Mouse (Mus musculus) heart, postnatal 0 days (tissue): Measurements from ENCODE around the gene Ankrd27.

Experiments
- CTCF ChIP-seq: IDR thresholded peaks from 2 replicates; pipeline ENCODE4 v1.5.1; 2016; ENCODE audit warnings: antibody characterized with exemption, control low read depth, low read depth
- EP300 ChIP-seq: IDR thresholded peaks from 2 replicates; pipeline ENCODE4 v1.6.1; 2016; ENCODE audit warnings: antibody characterized with exemption, low read depth

DNA sequence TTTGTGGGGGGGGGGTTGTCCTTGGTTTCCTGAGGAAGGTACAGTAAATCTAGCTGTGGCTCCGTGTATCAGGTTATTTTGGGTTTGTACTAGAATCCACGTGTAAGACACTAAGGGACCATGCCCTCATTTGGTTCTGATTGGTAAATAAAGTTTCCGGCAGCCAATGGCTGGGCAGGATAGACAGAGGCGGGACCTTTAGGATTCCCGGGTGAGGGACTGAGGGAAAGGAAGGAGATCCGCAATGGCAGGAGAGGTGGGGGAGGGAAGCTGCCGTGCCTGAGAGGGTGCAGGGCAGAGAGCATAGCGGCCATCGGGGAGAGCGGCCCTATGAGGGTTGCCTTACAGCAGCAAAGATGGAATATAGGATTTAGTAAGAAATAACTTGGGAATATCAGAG is 101.2 kb downstream of the Ankrd27 start:
- TF ChIP-seq CTCF (no peak), EP300 (no peak)
